ENCODE assay signal across 8 mouse cellular contexts in the genomic region with DNA sequence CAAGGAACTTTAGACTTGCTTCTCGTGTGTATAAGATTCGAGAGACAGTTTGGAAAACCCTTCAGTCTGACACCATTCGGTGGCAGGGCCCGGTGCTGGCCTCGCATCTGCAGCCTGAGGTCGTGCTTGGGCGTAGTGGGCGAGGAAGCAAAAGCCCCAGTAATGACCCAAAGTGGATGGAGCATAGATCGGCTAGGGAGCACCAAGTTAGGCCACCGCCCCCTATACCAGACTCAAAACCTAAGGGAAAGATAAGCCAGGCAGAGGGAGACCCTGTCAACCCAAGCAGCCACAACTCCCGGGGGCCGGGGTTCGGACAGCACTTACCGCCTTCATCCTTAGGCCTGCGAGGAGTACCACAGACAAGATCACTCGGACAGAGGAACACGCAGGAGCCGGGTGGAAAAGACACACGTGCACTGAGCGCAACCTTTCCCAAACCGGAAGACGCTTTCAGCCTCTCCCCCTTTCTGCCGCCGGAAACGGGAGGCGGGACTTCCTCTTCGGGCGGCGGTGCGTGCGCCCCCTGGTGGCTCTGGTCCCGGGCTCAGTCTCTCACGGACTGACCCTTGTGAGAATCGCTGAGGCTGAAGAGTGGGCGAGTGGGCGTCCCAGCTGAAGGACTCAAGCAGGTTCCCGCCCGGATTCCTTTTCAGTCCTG. TPM values are rescaled to one million over a fixed set of nuclear protein-coding genes. Genes with fewer than 3 reads are reported as not detected.
DNase-seq lines count a peak whose midpoint lies in the region; ATAC-seq lines count a peak whose summit lies in the region.

A gene (minus strand): TSS at position 472 of the 661 bp plus-strand sequence.

- H3K9ac ChIP-seq in hindbrain, embryonic 16.5 days (ENCODE audit: low read depth, low read length): peak within 1 kb of the TSS; percentile 71

- WGBS in hindbrain, embryonic 16.5 days: under 1% methylated on average over 33 of the region's 38 CpGs
- 1% methylated on average over 38 of the region's 38 CpGs for WGBS in macrophage (ENCODE audit: missing documents)

- peaks cover 30% of the 10 kb centered on the region; the same call in 1 of the 2 replicates for H3K79me2 ChIP-seq in macrophage (ENCODE audit: inconsistent target)

- DNase-seq in T-cell, adult 2 months (ENCODE audit: low spot score): peak; percentile 90
- peak; percentile 94 to 95 for DNase-seq in cerebellum, postnatal 36 days
- peak; percentile 93 to 95 for DNase-seq in frontal cortex, postnatal 36 days (ENCODE audit: low spot score in 2 of 2)
- DNase-seq in left cerebral cortex, adult 18-20 months (ENCODE audit: low spot score in 2 of 2): peak; percentile 95 to 96
- DNase-seq in right cerebral cortex, adult 18-20 months: peak; percentile 94
- DNase-seq in urinary bladder, postnatal 10 days (ENCODE audit: low spot score): peak; percentile 82

- H3K4me1 ChIP-seq in hindbrain, embryonic 16.5 days (ENCODE audit: control insufficient read depth, insufficient read depth, low read depth, low read length): peaks cover 9% of the 10 kb centered on the region

- H3K27me3 ChIP-seq in hindbrain, embryonic 16.5 days (replicated peaks; ENCODE audit: control insufficient read depth, insufficient read depth, low read length): no peaks in the 10 kb centered on the region

- no peaks in the 10 kb centered on the region for H3K9me3 ChIP-seq in hindbrain, embryonic 16.5 days (ENCODE audit: control insufficient read depth, low read length)

- peak within 1 kb of the TSS; percentile 62 for H3K4me3 ChIP-seq in hindbrain, embryonic 16.5 days (ENCODE audit: low read length)
- H3K4me3 ChIP-seq in macrophage (ENCODE audit: inconsistent target): peak within 1 kb of the TSS; percentile 95

- H3K27ac ChIP-seq in hindbrain, embryonic 16.5 days (ENCODE audit: low read depth, low read length): peak within 1 kb of the TSS; percentile 60
- peak within 1 kb of the TSS; percentile 24 for H3K27ac ChIP-seq in macrophage

- peaks cover 8% of the 10 kb centered on the region for H3K36me3 ChIP-seq in hindbrain, embryonic 16.5 days (ENCODE audit: control insufficient read depth, insufficient read depth, low read length)
- H3K36me3 ChIP-seq in macrophage (ENCODE audit: inconsistent target): peaks cover 14% of the 10 kb centered on the region

- peak within 1 kb of the TSS; percentile 91 for H3K4me2 ChIP-seq in hindbrain, embryonic 16.5 days (ENCODE audit: low read length)

- peak; percentile 98 for ATAC-seq in hindbrain, embryonic 16.5 days

RNA-seq across cellular contexts. Expression of the gene that starts here (rescaled TPM):
- polyA plus RNA-seq in hindbrain, embryonic 16.5 days (2015; fragmentation: Nextera tagmentation; extraction: Ambion mirVana): 3.3 and 4.2 TPM in 2 replicates
- 10 to 100 TPM; 14.2 to 15.3 TPM for total RNA-seq in left cerebral cortex, adult 18-20 months (2021)
- total RNA-seq in macrophage (2018; cell fraction: chromatin; rRNA removed): 10 to 100 TPM in 20 of 26 experiments, 1 to 10 TPM in 6; 4.2 to 33.7 (median 13.3) TPM
- total RNA-seq in macrophage (2018; cell fraction: cytosol; rRNA removed): 10 to 100 TPM in 3 of 26 experiments, 1 to 10 TPM in 23; 7.2 to 10.5 (median 9.2) TPM
- 10 to 100 TPM in 13 of 26 experiments, 1 to 10 TPM in 13; 5.3 to 19.6 (median 10.0) TPM for total RNA-seq in macrophage (2018; cell fraction: nucleus; rRNA removed)
- 7.1 to 16.4 TPM (median 12.1 TPM) in 3 replicates for polyA plus RNA-seq in macrophage (2018)

Comparison
In these comparisons a context has a peak if more than half of its experiments do, and no peak if none do; other contexts are left out.
1. Peak in every context shown above with its lines: DNase-seq, ATAC-seq, H3K4me3 ChIP-seq and H3K27ac ChIP-seq.